8 mouse cellular contexts compared by ENCODE assay signal in genomic region chr10:117710604-117711141, GRCm38 (mm10). TPM values are rescaled to one million over a fixed set of nuclear protein-coding genes. Genes with fewer than 3 reads are reported as not detected.
DNase-seq lines count a peak whose midpoint lies in the region; ATAC-seq and TF ChIP-seq lines count a peak whose summit lies in the region.

TSS of gene Mdm2 (minus strand) at chr10:117710758.

- peak within 1 kb of the TSS; percentile 98 for H3K27ac ChIP-seq in forebrain, embryonic 16.5 days (ENCODE audit: low read length)
- H3K27ac ChIP-seq in layer of hippocampus, adult 2 months = peak within 1 kb of the TSS; percentile 100
- H3K27ac ChIP-seq in lung, embryonic 14.5 days (ENCODE audit: low read depth) = peak within 1 kb of the TSS; percentile 96
- peak within 1 kb of the TSS; percentile 98 for H3K27ac ChIP-seq in olfactory bulb, adult 2 months (ENCODE audit: insufficient read depth, low read depth, low read length)
- peak within 1 kb of the TSS; percentile 85 for H3K27ac ChIP-seq in thymus, adult 2 months (ENCODE audit: control insufficient read depth, insufficient read depth, low read length)

- peak; percentile 96 for TF ChIP-seq POLR2A in olfactory bulb, adult 2 months (IDR thresholded peaks at IDR 0.05; ENCODE audit: insufficient read depth, low read depth, low read length)
- peak; percentile 91 for TF ChIP-seq POLR2A in thymus, adult 2 months (IDR thresholded peaks at IDR 0.05; ENCODE audit: control insufficient read depth, extremely low read depth, insufficient read depth, low read length, poor library complexity)

- WGBS in forebrain, embryonic 16.5 days = under 1% methylated on average over 52 of the region's 52 CpGs
- under 1% methylated on average over 52 of the region's 52 CpGs for WGBS in lung, embryonic 14.5 days
- WGBS in olfactory bulb, adult 2 months = under 1% methylated on average over 52 of the region's 52 CpGs
- WGBS in thymus, adult 2 months = under 1% methylated on average over 52 of the region's 52 CpGs

- peak within 1 kb of the TSS; percentile 100 for H3K9ac ChIP-seq in forebrain, embryonic 16.5 days (replicated peaks; ENCODE audit: low read depth, low read length)
- H3K9ac ChIP-seq in lung, embryonic 14.5 days = peak within 1 kb of the TSS; percentile 99

- peak within 1 kb of the TSS; percentile 92 for H3K4me3 ChIP-seq in forebrain, embryonic 16.5 days (replicated peaks; ENCODE audit: low read length)
- peak within 1 kb of the TSS; percentile 98 for H3K4me3 ChIP-seq in layer of hippocampus, adult 2 months
- H3K4me3 ChIP-seq in lung, embryonic 14.5 days (ENCODE audit: low read depth, low read length) = peak within 1 kb of the TSS; percentile 80
- peak within 1 kb of the TSS; percentile 85 for H3K4me3 ChIP-seq in olfactory bulb, adult 2 months (ENCODE audit: insufficient read depth, low read depth, low read length)
- H3K4me3 ChIP-seq in thymus, adult 2 months (ENCODE audit: control insufficient read depth, insufficient read depth, low read length) = peak within 1 kb of the TSS; percentile 86

- peak within 1 kb of the TSS; percentile 91 for H3K4me2 ChIP-seq in forebrain, embryonic 16.5 days (ENCODE audit: low read length)
- H3K4me2 ChIP-seq in lung, embryonic 14.5 days = peak within 1 kb of the TSS; percentile 83

- no peaks in the 10 kb centered on the region for H3K27me3 ChIP-seq in forebrain, embryonic 16.5 days (replicated peaks; ENCODE audit: control insufficient read depth, insufficient read depth, low read length)
- no peaks in the 10 kb centered on the region for H3K27me3 ChIP-seq in lung, embryonic 14.5 days (ENCODE audit: insufficient read depth, low read length)
- H3K27me3 ChIP-seq in thymus, adult 2 months (ENCODE audit: control insufficient read depth, insufficient read depth, low read length) = no peaks in the 10 kb centered on the region

- intact Hi-C loops in heart, postnatal 36 days (cut with DNase I) = loop anchor here (2.0 kb wide), 1 partner anchor 34 kb away; no protein-coding TSS in a partner anchor

- peaks cover 15% of the 10 kb centered on the region for H3K4me1 ChIP-seq in forebrain, embryonic 16.5 days (replicated peaks; ENCODE audit: control insufficient read depth, insufficient read depth, low read length)
- no peaks in the 10 kb centered on the region for H3K4me1 ChIP-seq in lung, embryonic 14.5 days (ENCODE audit: insufficient read depth)
- H3K4me1 ChIP-seq in olfactory bulb, adult 2 months (ENCODE audit: control insufficient read depth, insufficient read depth, low read length) = peaks cover 4% of the 10 kb centered on the region
- H3K4me1 ChIP-seq in thymus, adult 2 months (replicated peaks; ENCODE audit: control insufficient read depth, insufficient read depth, low read length) = peaks cover 4% of the 10 kb centered on the region

- TF ChIP-seq CTCF in layer of hippocampus, adult 2 months (conservative IDR thresholded peaks at IDR 0.05) = peak; percentile 88
- TF ChIP-seq CTCF in lung, embryonic 14.5 days (IDR thresholded peaks at IDR 0.05; ENCODE audit: low read depth) = peak; percentile 76
- peak; percentile 87 for TF ChIP-seq CTCF in olfactory bulb, adult 2 months (IDR thresholded peaks at IDR 0.05; ENCODE audit: insufficient read depth, low read depth, low read length)
- peak; percentile 99 for TF ChIP-seq CTCF in thymus, adult 2 months (IDR thresholded peaks at IDR 0.05; ENCODE audit: borderline replicate concordance, control insufficient read depth, extremely low read depth, insufficient read depth, low read length, poor library complexity)

- 0 out of 2 replicates have a peak, but pooled peaks cover 2% of the 10 kb centered on the region for H3K36me3 ChIP-seq in forebrain, embryonic 16.5 days (ENCODE audit: control insufficient read depth, insufficient read depth)
- peaks cover 26% of the 10 kb centered on the region for H3K36me3 ChIP-seq in lung, embryonic 14.5 days (ENCODE audit: insufficient read depth)
- H3K36me3 ChIP-seq in thymus, adult 2 months (ENCODE audit: control insufficient read depth, insufficient read depth, low read length) = peaks cover 9% of the 10 kb centered on the region; the same call in 1 of the 2 replicates

- peak; percentile 95 for ATAC-seq in forebrain, embryonic 16.5 days
- ATAC-seq in lung, embryonic 14.5 days (ENCODE audit: insufficient read depth) = peak; percentile 93

- peak; percentile 89 for DNase-seq in ES-CJ7 (ENCODE audit: low read depth, low spot score)
- DNase-seq in cerebellum, adult 11-12 months = peak; percentile 92
- DNase-seq in heart, postnatal 36 days = peak; percentile 98 to 99
- peak; percentile 92 to 99 for DNase-seq in layer of hippocampus, adult 2 months (ENCODE audit: low spot score in 2 of 2)
- DNase-seq in lung, embryonic 14.5 days = peak; percentile 98
- DNase-seq in thymus, adult 2 months = peak; percentile 97

- H3K9me3 ChIP-seq in forebrain, embryonic 16.5 days (ENCODE audit: control insufficient read depth, low read length) = no peaks in the 10 kb centered on the region
- no peaks in the 10 kb centered on the region for H3K9me3 ChIP-seq in lung, embryonic 14.5 days (ENCODE audit: low read depth, low read length)

RNA-seq across cellular contexts. Expression of gene Mdm2, which starts in this region (rescaled TPM):
- polyA plus RNA-seq in forebrain, embryonic 16.5 days (2015; fragmentation: Nextera tagmentation; extraction: Ambion mirVana) = 65.4 and 71.1 TPM in 2 replicates
- 10 to 100 TPM; 46.9 to 48.2 TPM for total RNA-seq in heart, postnatal 36 days (2021)
- total RNA-seq in layer of hippocampus, adult 2 months (2021) = 10 to 100 TPM; 55.1 to 66.0 TPM
- 49.1 and 50.5 TPM in 2 replicates for polyA plus RNA-seq in lung, embryonic 14.5 days (2014; fragmentation: Nextera tagmentation; extraction: Ambion mirVana)
- not detected in 2 replicates for polyA plus RNA-seq in olfactory bulb, adult 2 months (2012; ENCODE audit: insufficient read depth, insufficient read length, low replicate concordance, missing spikeins)
- 83.0 and 116 TPM in 2 replicates for polyA plus RNA-seq in thymus, adult 2 months (2012; rRNA removed)

Comparison
In these comparisons a context has a peak if more than half of its experiments do, and no peak if none do; other contexts are left out.
1. Peak in every context shown above with its lines: DNase-seq, ATAC-seq, H3K4me3 ChIP-seq and H3K27ac ChIP-seq.
2. RNA of gene Mdm2 (polyA plus RNA-seq): 83.0 to 116 TPM in thymus, adult 2 months, 65.4 to 71.1 TPM in forebrain, embryonic 16.5 days and 49.1 to 50.5 TPM in lung, embryonic 14.5 days; not detected in olfactory bulb, adult 2 months; every median in the first group is over 10 times any median in the second.